Mouse (Mus musculus) midbrain, embryonic 13.5 days (tissue): ENCODE data around the gene Klc1. TPM values are rescaled to one million over a fixed set of nuclear protein-coding genes. Genes with fewer than 3 reads are reported as not detected.
A peak's percentile ranks its signal among the peaks of the same experiment; 100 is the strongest.
"Not testable (repeated sequence)": the region's sequence is repeated elsewhere in the genome, so short reads cannot be mapped to it uniquely, and the experiment has no call there.

Source experiments
- ATAC-seq: fragments of 200-750 bp; cut with Nextera tagmentation; 2 replicates; pipeline ENCODE4 v1.8.0; 2017; ENCODE audit warnings: mild to moderate bottlenecking, moderate TSS enrichment, moderate library complexity
- H3K27ac ChIP-seq: fragments of 300-500 bp; sonication (generic); 2 replicates; pipeline ENCODE4 v1.5.1; 2015; ENCODE audit warnings: inconsistent platforms, mild to moderate bottlenecking, moderate library complexity
- H3K27me3 ChIP-seq: fragments of 300-500 bp; sonication (generic); 2 replicates; pipeline ENCODE4 v1.6.1; 2015; ENCODE audit warnings: mild to moderate bottlenecking, inconsistent platforms
- H3K36me3 ChIP-seq: fragments of 300-500 bp; sonication (generic); 2 replicates; pipeline ENCODE4 v1.6.1; 2015; ENCODE audit warnings: mild to moderate bottlenecking, inconsistent platforms
- H3K4me1 ChIP-seq: fragments of 300-500 bp; sonication (generic); replicated peaks from 2 replicates; pipeline ENCODE4 v1.6.1; 2015; ENCODE audit warnings: inconsistent platforms
- H3K4me2 ChIP-seq: fragments of 300-500 bp; sonication (generic); replicated peaks from 2 replicates; pipeline ENCODE4 v1.6.1; 2015; ENCODE audit warnings: moderate library complexity, mild to moderate bottlenecking, inconsistent platforms
- H3K4me3 ChIP-seq: fragments of 300-500 bp; sonication (generic); replicated peaks from 2 replicates; pipeline ENCODE4 v1.5.1; 2015; ENCODE audit warnings: mild to moderate bottlenecking, inconsistent platforms
- H3K9ac ChIP-seq: fragments of 300-500 bp; sonication (generic); replicated peaks from 2 replicates; pipeline ENCODE4 v1.6.1; 2015; ENCODE audit warnings: mild to moderate bottlenecking, inconsistent platforms
- H3K9me3 ChIP-seq: fragments of 300-500 bp; sonication (generic); 2 replicates; pipeline ENCODE4 v1.6.1; 2016; ENCODE audit warnings: mild to moderate bottlenecking, inconsistent platforms
- WGBS: fragments of 180-500 bp; shearing (Covaris S2); methylation state at CpG from one replicate; pipeline ENCODE4 v1.1.7; 2015; 5-methylcytosine and 5-hydroxymethylcytosine counted together
- polyA plus RNA-seq: library from polyadenylated mRNA; unstranded; fragments of >200 nt; fragmentation: Nextera tagmentation; extraction: Ambion mirVana; gene quantifications from 2 replicates; pipeline ENCODE4 v1.2.1, GENCODE M21; 2015

Klc1 gene
- polyA plus RNA-seq, 1 experiment from 2014 or later = 545 TPM

- Histone ChIP-seq H3K27me3 (no peaks in the 10 kb centered on the region), H3K4me2 (no peak overlapping the region), H3K36me3 (peaks cover 59% of the 10 kb centered on the region), H3K27ac (peak overlapping the region; percentile 62), H3K4me1 (peaks cover 7% of the 10 kb centered on the region; the same call in 1 of the 2 replicates), H3K9me3 (no peaks in the 10 kb centered on the region), H3K4me3 (no peak overlapping the region), H3K9ac (no peak overlapping the region)
- ATAC-seq = no peak
- WGBS = 78% methylated on average over 4 of the region's 4 CpGs
These were observed 32.6 kb upstream of the Klc1 start for GRCm38 (mm10) chr12:111726122-111726463.

GRCm38 (mm10) chr12:111727956-111728355 lies 30.7 kb upstream of the Klc1 start:
- peaks cover 17% of the 10 kb centered on the region for H3K4me1 ChIP-seq
- ATAC-seq = no peak
- H3K4me3 ChIP-seq = no peak overlapping the region
- 97% methylated on average over 1 of the region's 1 CpGs for WGBS
- H3K27ac ChIP-seq = no peak overlapping the region
- H3K27me3 ChIP-seq = no peaks in the 10 kb centered on the region
- H3K9me3 ChIP-seq = no peaks in the 10 kb centered on the region
- peaks cover 66% of the 10 kb centered on the region for H3K36me3 ChIP-seq
- no peak overlapping the region for H3K4me2 ChIP-seq
- no peak overlapping the region for H3K9ac ChIP-seq

- Histone ChIP-seq H3K27me3 (no peaks in the 10 kb centered on the region), H3K4me3 (no peak overlapping the region), H3K9me3 (no peaks in the 10 kb centered on the region), H3K27ac (no peak overlapping the region), H3K9ac (peak overlapping the region; percentile 52; the same call in 1 of the 2 replicates), H3K4me2 (peak overlapping the region; percentile 37), H3K4me1 (peaks cover 12% of the 10 kb centered on the region), H3K36me3 (peaks cover 35% of the 10 kb centered on the region)
- WGBS = 32% methylated on average over 30 of the region's 30 CpGs
- peak; percentile 95 for ATAC-seq
These were observed 26.5 kb upstream of the Klc1 start for GRCm38 (mm10) chr12:111731822-111732807.

GRCm38 (mm10) chr12:111732921-111733320 lies 25.7 kb upstream of the Klc1 start:
- Histone ChIP-seq H3K27ac (no peak overlapping the region), H3K9ac (peak overlapping the region; percentile 52; the same call in 1 of the 2 replicates), H3K4me3 (no peak overlapping the region), H3K36me3 (peaks cover 28% of the 10 kb centered on the region), H3K4me1 (peaks cover 12% of the 10 kb centered on the region), H3K9me3 (no peaks in the 10 kb centered on the region), H3K27me3 (no peaks in the 10 kb centered on the region), H3K4me2 (no peak overlapping the region)
- ATAC-seq = peak; percentile 37
- WGBS = 59% methylated on average over 5 of the region's 5 CpGs

GRCm38 (mm10) chr12:111734912-111735311 lies 23.7 kb upstream of the Klc1 start:
- Histone ChIP-seq H3K27me3 (no peaks in the 10 kb centered on the region), H3K36me3 (peaks cover 16% of the 10 kb centered on the region), H3K9ac (no peak overlapping the region), H3K4me1 (peaks cover 12% of the 10 kb centered on the region), H3K9me3 (no peaks in the 10 kb centered on the region), H3K4me3 (no peak overlapping the region), H3K4me2 (no peak overlapping the region), H3K27ac (no peak overlapping the region)
- no peak for ATAC-seq
- 96% methylated on average over 3 of the region's 3 CpGs for WGBS

GRCm38 (mm10) chr12:111736676-111737075 lies 22.0 kb upstream of the Klc1 start:
- H3K4me2 ChIP-seq, H3K9ac ChIP-seq, H3K27ac ChIP-seq, ATAC-seq, H3K4me3 ChIP-seq, H3K9me3 ChIP-seq, H3K27me3 ChIP-seq: not testable (repeated sequence)
- WGBS = 84% methylated on average over 8 of the region's 8 CpGs
- Histone ChIP-seq H3K36me3 (peaks cover 11% of the 10 kb centered on the region), H3K4me1 (peaks cover 12% of the 10 kb centered on the region)

- H3K27me3 ChIP-seq = no peaks in the 10 kb centered on the region
These were observed 21.3 kb upstream of the Klc1 start for GRCm38 (mm10) chr12:111737370-111737769.

GRCm38 (mm10) chr12:111738754-111739153 lies 19.9 kb upstream of the Klc1 start:
- Histone ChIP-seq H3K27ac (no peak overlapping the region), H3K36me3 (peaks cover 5% of the 10 kb centered on the region; the same call in 1 of the 2 replicates), H3K4me1 (no peaks in the 10 kb centered on the region), H3K4me2 (no peak overlapping the region), H3K9me3 (no peaks in the 10 kb centered on the region), H3K9ac (no peak overlapping the region), H3K27me3 (no peaks in the 10 kb centered on the region), H3K4me3 (no peak overlapping the region)
- ATAC-seq = 0 out of 2 replicates have a peak, but pooled peaks have one; percentile 34
- 12% methylated on average over 3 of the region's 3 CpGs for WGBS

More at GRCm38 (mm10) chr12:111737370-111737769, 21.3 kb upstream of the Klc1 start:
- Histone ChIP-seq H3K9me3 (no peaks in the 10 kb centered on the region), H3K9ac (no peak overlapping the region), H3K27ac (no peak overlapping the region), H3K36me3 (peaks cover 9% of the 10 kb centered on the region; the same call in 1 of the 2 replicates), H3K4me3 (no peak overlapping the region), H3K4me2 (no peak overlapping the region), H3K4me1 (peaks cover 6% of the 10 kb centered on the region)
- no peak for ATAC-seq
- WGBS = 58% methylated on average over 9 of the region's 9 CpGs

GRCm38 (mm10) chr12:111741338-111741737 lies 17.3 kb upstream of the Klc1 start:
- no peak overlapping the region for H3K4me3 ChIP-seq
- 85% methylated on average over 8 of the region's 8 CpGs for WGBS
- H3K27ac ChIP-seq = no peak overlapping the region
- no peak overlapping the region for H3K9ac ChIP-seq
- peaks cover 10% of the 10 kb centered on the region for H3K4me1 ChIP-seq
- peaks cover 5% of the 10 kb centered on the region; the same call in 1 of the 2 replicates for H3K36me3 ChIP-seq
- H3K9me3 ChIP-seq = no peaks in the 10 kb centered on the region
- no peak overlapping the region for H3K4me2 ChIP-seq
- no peak for ATAC-seq
- H3K27me3 ChIP-seq = no peaks in the 10 kb centered on the region

GRCm38 (mm10) chr12:111743419-111743818 lies 15.2 kb upstream of the Klc1 start:
- H3K4me2 ChIP-seq = no peak overlapping the region
- no peaks in the 10 kb centered on the region for H3K27me3 ChIP-seq
- ATAC-seq = no peak
- H3K4me3 ChIP-seq = no peak overlapping the region
- H3K9ac ChIP-seq = no peak overlapping the region
- WGBS = 82% methylated on average over 2 of the region's 2 CpGs
- H3K9me3 ChIP-seq = no peaks in the 10 kb centered on the region
- peaks cover 5% of the 10 kb centered on the region; the same call in 1 of the 2 replicates for H3K36me3 ChIP-seq
- no peak overlapping the region for H3K27ac ChIP-seq
- peaks cover 13% of the 10 kb centered on the region for H3K4me1 ChIP-seq

GRCm38 (mm10) chr12:111743981-111744423 lies 14.6 kb upstream of the Klc1 start:
- no peak for ATAC-seq
- Histone ChIP-seq H3K27ac (no peak overlapping the region), H3K9ac (no peak overlapping the region), H3K4me1 (peaks cover 13% of the 10 kb centered on the region), H3K36me3 (peaks cover 5% of the 10 kb centered on the region; the same call in 1 of the 2 replicates), H3K9me3 (no peaks in the 10 kb centered on the region), H3K4me2 (no peak overlapping the region), H3K27me3 (no peaks in the 10 kb centered on the region), H3K4me3 (no peak overlapping the region)
- WGBS = 81% methylated on average over 11 of the region's 11 CpGs

- H3K27ac ChIP-seq = no peak overlapping the region; the same call in 1 of the 2 replicates
- WGBS = 75% methylated on average over 6 of the region's 6 CpGs
- no peak overlapping the region for H3K9ac ChIP-seq
- no peak overlapping the region for H3K4me2 ChIP-seq
- no peaks in the 10 kb centered on the region for H3K9me3 ChIP-seq
- H3K36me3 ChIP-seq = no peaks in the 10 kb centered on the region
- no peak for ATAC-seq
- peaks cover 13% of the 10 kb centered on the region for H3K4me1 ChIP-seq
- H3K27me3 ChIP-seq = no peaks in the 10 kb centered on the region
- H3K4me3 ChIP-seq = no peak overlapping the region
These were observed 13.4 kb upstream of the Klc1 start for GRCm38 (mm10) chr12:111745274-111745673.
